Mouse (Mus musculus): ENCODE results near the gene Bok. TPM values are rescaled to one million over a fixed set of nuclear protein-coding genes. Genes with fewer than 3 reads are reported as not detected.

The Bok gene
- 89.5 and 104 TPM in 2 replicates for polyA plus RNA-seq (2015; fragmentation: Nextera tagmentation; extraction: Ambion mirVana)

DNA sequence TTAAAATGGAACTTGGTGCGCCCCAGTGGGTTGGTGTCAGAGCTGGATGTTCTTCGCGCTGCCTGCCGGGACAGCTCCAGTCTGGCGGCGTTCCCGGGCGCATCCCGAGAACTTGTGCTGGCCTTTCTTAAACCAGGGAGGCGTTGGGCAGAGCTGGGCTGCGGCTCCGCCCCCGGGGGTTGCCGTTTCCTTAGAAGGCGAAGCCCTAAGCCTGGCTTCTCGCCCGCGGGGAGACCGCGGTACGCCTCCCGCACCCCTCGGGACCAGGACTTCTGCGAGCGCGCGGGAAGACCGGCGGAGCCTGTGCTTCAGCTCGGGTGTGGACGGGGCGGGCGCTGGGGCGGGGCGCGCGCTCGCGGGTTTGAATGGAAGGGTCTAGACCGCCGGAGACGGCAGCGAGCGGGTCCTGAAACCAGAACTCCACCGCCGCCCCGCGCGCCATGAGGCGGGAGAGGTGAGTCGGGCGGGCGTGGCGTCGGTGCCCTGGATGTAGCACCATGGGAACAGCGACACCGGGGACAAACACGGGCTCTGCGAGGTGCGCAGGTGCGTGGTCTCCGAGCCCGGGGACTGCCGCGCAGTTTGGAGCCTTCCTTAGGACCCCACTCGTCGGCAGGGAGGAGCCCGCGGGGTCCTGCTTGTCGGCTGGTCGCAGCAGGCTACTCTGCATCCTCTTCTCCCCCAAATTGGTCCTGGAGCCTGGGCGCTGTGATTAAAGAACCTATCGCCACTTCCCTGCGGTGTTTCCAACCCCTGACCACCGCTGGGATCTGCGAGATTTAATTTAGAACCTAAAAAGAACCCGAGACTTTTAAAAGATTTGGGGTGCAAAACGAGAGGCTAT, at the start of gene Bok:
Bok (plus strand) TSS at position 260 of the 844 bp plus-strand sequence.
- Histone ChIP-seq H3K4me1 (replicated peaks; ENCODE audit: control insufficient read depth, insufficient read depth, low read length) (peaks cover 21% of the 10 kb centered on the region), H3K27me3 (replicated peaks; ENCODE audit: control insufficient read depth, insufficient read depth, low read length) (no peaks in the 10 kb centered on the region), H3K9me3 (ENCODE audit: control insufficient read depth, low read length) (no peaks in the 10 kb centered on the region), H3K9ac (replicated peaks; ENCODE audit: low read depth, low read length) (peak within 1 kb of the TSS; percentile 92), H3K4me2 (ENCODE audit: low read length) (peak within 1 kb of the TSS; percentile 80), H3K36me3 (ENCODE audit: control insufficient read depth, insufficient read depth) (no peaks in the 10 kb centered on the region; the same call in 1 of the 2 replicates), H3K4me3 (replicated peaks; ENCODE audit: low read length) (peak within 1 kb of the TSS; percentile 76), H3K27ac (ENCODE audit: low read length) (peak within 1 kb of the TSS; percentile 78)
- WGBS: under 1% methylated on average over 78 of the region's 78 CpGs
- peak; percentile 73 for ATAC-seq

DNA sequence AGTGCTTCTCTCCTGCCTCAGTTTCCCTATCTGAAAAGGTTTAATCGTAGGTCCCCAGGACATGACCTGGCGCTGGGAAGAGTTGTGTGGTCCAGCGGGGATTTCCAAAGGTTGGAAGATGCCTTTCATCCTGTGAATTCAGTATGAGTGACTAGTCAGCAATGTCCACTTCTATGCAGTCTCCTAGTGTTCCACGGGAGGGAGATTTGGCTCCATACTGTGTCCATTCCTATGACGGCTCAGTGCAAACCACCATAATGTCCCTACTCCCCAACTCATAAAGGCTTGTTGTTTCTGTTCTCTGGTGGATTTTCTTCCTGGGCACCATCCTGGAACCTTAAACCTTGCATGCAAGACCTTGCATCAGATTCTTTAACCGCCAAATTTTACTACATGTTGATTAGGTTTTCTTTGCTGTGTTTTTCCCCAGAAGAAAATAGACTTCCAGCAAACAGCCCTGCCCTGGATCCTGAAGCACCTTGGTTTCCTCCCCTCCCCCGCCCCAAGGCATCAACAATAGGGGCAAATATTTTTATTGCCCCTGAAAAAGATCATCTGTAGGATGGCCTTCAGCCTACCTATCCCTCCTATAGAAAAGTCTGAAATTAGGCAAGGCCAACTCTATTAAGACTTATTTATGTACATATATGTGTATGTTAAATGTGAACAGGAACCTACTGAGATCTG, 49.1 kb upstream of the Bok start:
- ATAC-seq: peak; percentile 4; the same call in 1 of the 2 replicates
- H3K9ac ChIP-seq (replicated peaks; ENCODE audit: low read depth, low read length): peak overlapping the region; percentile 68
- H3K4me1 ChIP-seq (replicated peaks; ENCODE audit: control insufficient read depth, insufficient read depth, low read length): peaks cover 24% of the 10 kb centered on the region
- no peaks in the 10 kb centered on the region for H3K9me3 ChIP-seq (ENCODE audit: control insufficient read depth, low read length)
- H3K4me2 ChIP-seq (ENCODE audit: low read length): peak overlapping the region; percentile 87
- peaks cover 3% of the 10 kb centered on the region; the same call in 1 of the 2 replicates for H3K36me3 ChIP-seq (ENCODE audit: control insufficient read depth, insufficient read depth)
- peak overlapping the region; percentile 99 for H3K4me3 ChIP-seq (replicated peaks; ENCODE audit: low read length)
- peak overlapping the region; percentile 92 for H3K27ac ChIP-seq (ENCODE audit: low read length)
- H3K27me3 ChIP-seq (replicated peaks; ENCODE audit: control insufficient read depth, insufficient read depth, low read length): no peaks in the 10 kb centered on the region
- WGBS: 31% methylated on average over 7 of the region's 7 CpGs

DNA sequence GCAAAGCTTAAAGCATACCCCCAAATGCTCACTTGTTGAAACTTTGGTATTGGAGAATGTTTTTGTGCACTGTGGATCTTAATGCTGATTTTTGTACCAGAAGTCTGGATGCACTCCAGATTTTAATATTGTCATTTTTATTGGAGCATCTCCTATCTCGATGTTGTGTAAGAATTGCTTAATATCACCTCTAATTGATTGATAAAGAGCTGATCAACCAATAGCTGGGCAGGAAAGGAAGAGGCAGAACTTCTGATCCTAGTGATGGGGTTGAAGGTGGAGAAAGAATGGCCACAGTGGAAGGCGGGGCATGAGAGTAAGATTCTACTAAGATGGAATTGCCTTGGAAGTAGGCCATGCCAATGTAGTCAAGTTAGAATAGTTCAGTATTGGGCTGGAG, 43.5 kb upstream of the Bok start:
- H3K36me3 ChIP-seq (ENCODE audit: control insufficient read depth, insufficient read depth): no peaks in the 10 kb centered on the region
- H3K4me3 ChIP-seq (replicated peaks; ENCODE audit: low read length): no peak overlapping the region
- no peak overlapping the region for H3K9ac ChIP-seq (replicated peaks; ENCODE audit: low read depth, low read length)
- H3K4me1 ChIP-seq (replicated peaks; ENCODE audit: control insufficient read depth, insufficient read depth, low read length): no peaks in the 10 kb centered on the region
- H3K9me3 ChIP-seq (ENCODE audit: control insufficient read depth, low read length): no peaks in the 10 kb centered on the region
- no peak for ATAC-seq
- H3K4me2 ChIP-seq (ENCODE audit: low read length): no peak overlapping the region
- no peaks in the 10 kb centered on the region for H3K27me3 ChIP-seq (replicated peaks; ENCODE audit: control insufficient read depth, insufficient read depth, low read length)
- no peak overlapping the region for H3K27ac ChIP-seq (ENCODE audit: low read length)
- 86% methylated on average over 2 of the region's 2 CpGs for WGBS

DNA sequence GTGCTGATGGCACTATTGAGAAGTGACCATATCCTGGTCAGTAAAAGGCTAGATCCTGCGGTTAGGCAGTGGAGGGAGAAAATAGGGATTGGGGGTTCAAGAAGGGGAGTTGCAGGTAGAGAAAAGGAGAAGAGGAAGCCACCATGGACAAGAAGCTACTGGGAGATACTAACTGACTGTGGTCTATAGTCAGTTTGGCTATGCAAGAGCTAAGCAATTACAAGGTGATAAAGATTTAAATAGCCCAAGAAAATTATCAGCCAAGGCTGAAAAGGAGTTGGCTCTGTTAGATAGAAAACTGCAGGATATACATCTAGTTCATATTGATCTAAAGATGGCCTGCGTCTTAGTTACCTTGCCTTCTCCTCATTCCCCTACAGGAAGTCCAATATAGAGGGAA, 42.8 kb upstream of the Bok start:
- no peaks in the 10 kb centered on the region for H3K36me3 ChIP-seq (ENCODE audit: control insufficient read depth, insufficient read depth)
- H3K27me3 ChIP-seq (replicated peaks; ENCODE audit: control insufficient read depth, insufficient read depth, low read length): no peaks in the 10 kb centered on the region
- 100% methylated on average over 2 of the region's 2 CpGs for WGBS
- H3K4me3 ChIP-seq (replicated peaks; ENCODE audit: low read length): no peak overlapping the region
- H3K4me1 ChIP-seq (replicated peaks; ENCODE audit: control insufficient read depth, insufficient read depth, low read length): no peaks in the 10 kb centered on the region
- no peaks in the 10 kb centered on the region for H3K9me3 ChIP-seq (ENCODE audit: control insufficient read depth, low read length)
- no peak for ATAC-seq
- no peak overlapping the region for H3K9ac ChIP-seq (replicated peaks; ENCODE audit: low read depth, low read length)
- H3K27ac ChIP-seq (ENCODE audit: low read length): no peak overlapping the region
- H3K4me2 ChIP-seq (ENCODE audit: low read length): no peak overlapping the region

DNA sequence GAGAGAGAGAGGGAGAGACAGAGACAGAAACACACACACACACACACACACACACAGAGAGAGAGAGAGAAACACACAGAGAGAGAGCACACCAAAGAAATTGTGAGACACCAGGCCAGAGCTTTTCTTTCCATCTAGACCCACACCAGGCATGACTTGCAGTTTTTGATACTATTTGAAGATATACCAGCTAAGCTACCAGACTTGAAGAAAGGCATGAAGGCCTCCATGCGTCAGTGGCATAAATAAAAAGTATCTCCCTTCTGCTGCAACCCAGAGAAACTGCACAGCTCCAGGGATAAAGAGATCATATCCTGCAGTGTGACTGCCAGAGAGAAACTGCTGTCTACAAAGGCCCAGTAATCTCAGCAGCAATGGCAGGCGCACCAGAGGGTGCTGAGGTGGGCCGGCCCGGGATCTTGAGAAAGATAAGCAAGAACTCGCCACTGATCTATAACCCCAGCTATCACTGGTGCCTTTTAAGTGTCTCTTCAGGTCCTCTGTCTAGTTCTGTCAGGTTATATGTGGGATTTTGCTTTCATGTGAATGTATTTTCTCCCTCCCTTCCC, 35.8 kb upstream of the Bok start:
- WGBS: 70% methylated on average over 5 of the region's 5 CpGs

DNA sequence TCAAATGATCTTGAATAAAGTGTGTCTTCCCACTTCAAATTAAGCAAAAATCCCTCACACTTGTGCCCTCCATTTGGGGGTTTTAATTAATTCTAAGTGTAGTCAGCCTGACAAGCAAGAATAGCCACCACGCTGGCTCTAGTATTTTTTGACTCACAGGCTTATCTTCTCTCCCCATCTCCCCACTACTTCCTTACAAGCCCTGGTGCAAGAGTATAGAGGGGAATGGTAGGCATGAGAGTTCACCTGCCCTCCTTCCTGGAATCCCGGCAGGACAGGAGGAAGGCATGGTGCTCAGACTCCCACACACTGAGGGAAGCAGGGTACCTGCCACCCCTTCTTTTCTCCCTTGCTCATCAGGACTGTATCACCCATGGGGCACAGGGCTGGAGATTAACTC, 31.2 kb upstream of the Bok start:
- no peak for ATAC-seq
- Histone ChIP-seq H3K36me3 (ENCODE audit: control insufficient read depth, insufficient read depth) (no peaks in the 10 kb centered on the region), H3K9ac (replicated peaks; ENCODE audit: low read depth, low read length) (no peak overlapping the region), H3K4me3 (replicated peaks; ENCODE audit: low read length) (no peak overlapping the region), H3K4me1 (replicated peaks; ENCODE audit: control insufficient read depth, insufficient read depth, low read length) (no peaks in the 10 kb centered on the region), H3K4me2 (ENCODE audit: low read length) (no peak overlapping the region), H3K9me3 (ENCODE audit: control insufficient read depth, low read length) (0 out of 2 replicates have a peak, but pooled peaks cover 2% of the 10 kb centered on the region), H3K27ac (ENCODE audit: low read length) (no peak overlapping the region), H3K27me3 (replicated peaks; ENCODE audit: control insufficient read depth, insufficient read depth, low read length) (no peaks in the 10 kb centered on the region)
- 46% methylated on average over 2 of the region's 2 CpGs for WGBS

More for the DNA sequence above, 35.8 kb upstream of the Bok start:
- H3K27me3 ChIP-seq (replicated peaks; ENCODE audit: control insufficient read depth, insufficient read depth, low read length): no peaks in the 10 kb centered on the region
- 0 out of 2 replicates have a peak, but pooled peaks cover 2% of the 10 kb centered on the region for H3K9me3 ChIP-seq (ENCODE audit: control insufficient read depth, low read length)
- H3K4me1 ChIP-seq (replicated peaks; ENCODE audit: control insufficient read depth, insufficient read depth, low read length): no peaks in the 10 kb centered on the region
- no peak overlapping the region for H3K4me3 ChIP-seq (replicated peaks; ENCODE audit: low read length)
- no peak overlapping the region for H3K4me2 ChIP-seq (ENCODE audit: low read length)
- H3K9ac ChIP-seq (replicated peaks; ENCODE audit: low read depth, low read length): no peak overlapping the region
- H3K36me3 ChIP-seq (ENCODE audit: control insufficient read depth, insufficient read depth): no peaks in the 10 kb centered on the region
- no peak overlapping the region for H3K27ac ChIP-seq (ENCODE audit: low read length)
- ATAC-seq: no peak

DNA sequence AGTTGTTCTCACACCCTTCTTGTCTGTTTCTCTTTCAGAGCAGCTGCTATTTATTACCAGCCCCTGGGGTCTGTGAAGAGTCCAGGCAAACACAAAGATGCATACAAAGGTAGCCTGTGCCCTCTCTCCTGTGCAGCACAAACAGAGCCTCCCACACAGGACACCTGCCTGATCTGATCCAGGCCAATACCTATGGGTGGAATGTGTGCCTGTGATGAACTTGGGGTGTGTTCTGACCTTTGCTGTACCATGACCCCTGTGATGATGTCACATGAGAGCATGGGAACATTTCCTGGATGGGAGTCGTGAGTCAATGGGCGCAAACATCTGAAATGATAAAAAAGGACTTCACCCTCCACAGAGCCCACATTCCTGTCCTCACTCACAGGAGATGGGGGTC, 30.7 kb upstream of the Bok start:
- Histone ChIP-seq H3K9me3 (ENCODE audit: control insufficient read depth, low read length) (0 out of 2 replicates have a peak, but pooled peaks cover 2% of the 10 kb centered on the region), H3K9ac (replicated peaks; ENCODE audit: low read depth, low read length) (no peak overlapping the region), H3K36me3 (ENCODE audit: control insufficient read depth, insufficient read depth) (no peaks in the 10 kb centered on the region), H3K27me3 (replicated peaks; ENCODE audit: control insufficient read depth, insufficient read depth, low read length) (no peaks in the 10 kb centered on the region), H3K4me1 (replicated peaks; ENCODE audit: control insufficient read depth, insufficient read depth, low read length) (no peaks in the 10 kb centered on the region), H3K4me3 (replicated peaks; ENCODE audit: low read length) (no peak overlapping the region), H3K27ac (ENCODE audit: low read length) (no peak overlapping the region), H3K4me2 (ENCODE audit: low read length) (no peak overlapping the region)
- 85% methylated on average over 2 of the region's 2 CpGs for WGBS
- ATAC-seq: no peak

DNA sequence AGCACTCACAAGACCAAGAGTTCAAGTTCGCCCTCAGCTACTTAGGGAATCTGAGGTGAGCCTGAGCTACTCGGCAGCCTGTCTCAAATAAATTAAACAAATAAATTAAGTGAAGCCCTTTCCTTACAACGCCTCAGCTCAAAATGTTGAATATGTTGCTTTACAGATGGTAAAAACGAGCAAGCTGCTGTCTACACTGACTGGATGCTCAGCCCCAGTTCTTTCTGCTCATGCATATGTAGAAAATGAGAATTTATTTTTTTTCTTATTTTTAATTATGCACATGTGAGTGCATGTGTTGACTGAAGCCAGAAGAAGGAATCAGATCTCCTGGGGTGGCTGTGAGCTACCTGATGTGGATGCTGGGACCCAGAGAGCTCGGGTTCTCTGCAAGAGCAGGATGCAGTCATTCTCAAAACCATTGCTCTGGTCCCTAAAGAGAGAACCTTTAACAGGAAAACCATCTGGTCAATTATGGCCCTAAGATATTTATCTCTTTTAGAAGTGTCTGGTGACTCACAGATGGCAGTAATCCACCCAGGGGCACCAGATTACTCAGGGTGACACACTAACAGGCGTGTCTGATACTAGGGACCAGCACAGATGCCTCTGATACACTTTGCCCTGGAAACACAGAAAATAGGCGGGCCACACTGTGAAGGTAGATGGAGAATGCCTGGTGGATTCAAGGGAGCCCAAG, 29.0 kb upstream of the Bok start:
- Histone ChIP-seq H3K36me3 (ENCODE audit: control insufficient read depth, insufficient read depth) (no peaks in the 10 kb centered on the region), H3K27me3 (replicated peaks; ENCODE audit: control insufficient read depth, insufficient read depth, low read length) (no peaks in the 10 kb centered on the region), H3K4me3 (replicated peaks; ENCODE audit: low read length) (no peak overlapping the region), H3K9me3 (ENCODE audit: control insufficient read depth, low read length) (0 out of 2 replicates have a peak, but pooled peaks cover 2% of the 10 kb centered on the region), H3K27ac (ENCODE audit: low read length) (no peak overlapping the region), H3K4me2 (ENCODE audit: low read length) (no peak overlapping the region), H3K9ac (replicated peaks; ENCODE audit: low read depth, low read length) (no peak overlapping the region), H3K4me1 (replicated peaks; ENCODE audit: control insufficient read depth, insufficient read depth, low read length) (no peaks in the 10 kb centered on the region)
- peak; percentile 54 for ATAC-seq
- 66% methylated on average over 7 of the region's 7 CpGs for WGBS

DNA sequence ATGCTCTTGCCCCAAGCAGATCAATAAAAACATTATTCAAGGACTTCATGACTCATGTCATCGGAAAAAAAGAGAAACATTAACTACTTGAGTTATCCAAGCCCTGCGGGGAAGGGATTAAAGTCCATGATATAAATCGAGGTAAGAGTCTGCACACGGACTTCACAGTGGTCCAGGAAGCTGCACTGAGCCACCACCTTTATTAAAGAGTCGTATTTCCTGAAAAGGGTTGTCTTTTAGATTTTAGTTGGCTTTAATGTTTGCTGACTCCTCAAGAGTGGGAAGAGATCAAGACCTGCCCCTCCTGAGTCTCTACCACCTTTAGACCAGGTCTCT, 28.5 kb upstream of the Bok start:
- Histone ChIP-seq H3K9me3 (ENCODE audit: control insufficient read depth, low read length) (no peaks in the 10 kb centered on the region), H3K27me3 (replicated peaks; ENCODE audit: control insufficient read depth, insufficient read depth, low read length) (no peaks in the 10 kb centered on the region), H3K9ac (replicated peaks; ENCODE audit: low read depth, low read length) (no peak overlapping the region), H3K36me3 (ENCODE audit: control insufficient read depth, insufficient read depth) (no peaks in the 10 kb centered on the region), H3K4me1 (replicated peaks; ENCODE audit: control insufficient read depth, insufficient read depth, low read length) (no peaks in the 10 kb centered on the region), H3K4me2 (ENCODE audit: low read length) (no peak overlapping the region), H3K27ac (ENCODE audit: low read length) (no peak overlapping the region), H3K4me3 (replicated peaks; ENCODE audit: low read length) (no peak overlapping the region)
- ATAC-seq: no peak
- 91% methylated on average over 5 of the region's 5 CpGs for WGBS

Measured in forebrain, embryonic 16.5 days (tissue).